Mouse (Mus musculus) midbrain, embryonic 13.5 days (tissue): ENCODE results near the gene Gng3. TPM values are rescaled to one million over a fixed set of nuclear protein-coding genes. Genes with fewer than 3 reads are reported as not detected.
"Not testable (repeated sequence)": the region's sequence is repeated elsewhere in the genome, so short reads cannot be mapped to it uniquely, and the experiment has no call there.

Experiments used
- ATAC-seq: fragments of 200-750 bp; cut with Nextera tagmentation; 2 replicates; pipeline ENCODE4 v1.8.0; 2017; ENCODE audit warnings: mild to moderate bottlenecking, moderate TSS enrichment, moderate library complexity
- H3K27ac ChIP-seq: fragments of 300-500 bp; sonication (generic); 2 replicates; pipeline ENCODE4 v1.5.1; 2015; ENCODE audit warnings: inconsistent platforms, mild to moderate bottlenecking, moderate library complexity
- H3K27me3 ChIP-seq: fragments of 300-500 bp; sonication (generic); 2 replicates; pipeline ENCODE4 v1.6.1; 2015; ENCODE audit warnings: mild to moderate bottlenecking, inconsistent platforms
- H3K36me3 ChIP-seq: fragments of 300-500 bp; sonication (generic); 2 replicates; pipeline ENCODE4 v1.6.1; 2015; ENCODE audit warnings: mild to moderate bottlenecking, inconsistent platforms
- H3K4me1 ChIP-seq: fragments of 300-500 bp; sonication (generic); replicated peaks from 2 replicates; pipeline ENCODE4 v1.6.1; 2015; ENCODE audit warnings: inconsistent platforms
- H3K4me2 ChIP-seq: fragments of 300-500 bp; sonication (generic); replicated peaks from 2 replicates; pipeline ENCODE4 v1.6.1; 2015; ENCODE audit warnings: moderate library complexity, mild to moderate bottlenecking, inconsistent platforms
- H3K4me3 ChIP-seq: fragments of 300-500 bp; sonication (generic); replicated peaks from 2 replicates; pipeline ENCODE4 v1.5.1; 2015; ENCODE audit warnings: mild to moderate bottlenecking, inconsistent platforms
- H3K9ac ChIP-seq: fragments of 300-500 bp; sonication (generic); replicated peaks from 2 replicates; pipeline ENCODE4 v1.6.1; 2015; ENCODE audit warnings: mild to moderate bottlenecking, inconsistent platforms
- H3K9me3 ChIP-seq: fragments of 300-500 bp; sonication (generic); 2 replicates; pipeline ENCODE4 v1.6.1; 2016; ENCODE audit warnings: mild to moderate bottlenecking, inconsistent platforms
- WGBS: fragments of 180-500 bp; shearing (Covaris S2); methylation state at CpG from one replicate; pipeline ENCODE4 v1.1.7; 2015; 5-methylcytosine and 5-hydroxymethylcytosine counted together
- polyA plus RNA-seq: library from polyadenylated mRNA; unstranded; fragments of >200 nt; fragmentation: Nextera tagmentation; extraction: Ambion mirVana; gene quantifications from 2 replicates; pipeline ENCODE4 v1.2.1, GENCODE M21; 2015

The Gng3 gene
- polyA plus RNA-seq, 1 experiment from 2014 or later, result 310 TPM

- Histone ChIP-seq H3K36me3 (peaks cover 25% of the 10 kb centered on the region), H3K4me2 (peak overlapping the region; percentile 77), H3K27me3 (no peaks in the 10 kb centered on the region), H3K9me3 (no peaks in the 10 kb centered on the region), H3K4me3 (peak overlapping the region; percentile 79), H3K27ac (peak overlapping the region; percentile 98), H3K9ac (peak overlapping the region; percentile 93), H3K4me1 (peaks cover 41% of the 10 kb centered on the region)
- WGBS, result 10% methylated on average over 29 of the region's 29 CpGs
- peak; percentile 31 for ATAC-seq
Observed at GRCm38 (mm10) chr19:8839908-8840791, 1.2 kb upstream of the Gng3 start.

DNA sequence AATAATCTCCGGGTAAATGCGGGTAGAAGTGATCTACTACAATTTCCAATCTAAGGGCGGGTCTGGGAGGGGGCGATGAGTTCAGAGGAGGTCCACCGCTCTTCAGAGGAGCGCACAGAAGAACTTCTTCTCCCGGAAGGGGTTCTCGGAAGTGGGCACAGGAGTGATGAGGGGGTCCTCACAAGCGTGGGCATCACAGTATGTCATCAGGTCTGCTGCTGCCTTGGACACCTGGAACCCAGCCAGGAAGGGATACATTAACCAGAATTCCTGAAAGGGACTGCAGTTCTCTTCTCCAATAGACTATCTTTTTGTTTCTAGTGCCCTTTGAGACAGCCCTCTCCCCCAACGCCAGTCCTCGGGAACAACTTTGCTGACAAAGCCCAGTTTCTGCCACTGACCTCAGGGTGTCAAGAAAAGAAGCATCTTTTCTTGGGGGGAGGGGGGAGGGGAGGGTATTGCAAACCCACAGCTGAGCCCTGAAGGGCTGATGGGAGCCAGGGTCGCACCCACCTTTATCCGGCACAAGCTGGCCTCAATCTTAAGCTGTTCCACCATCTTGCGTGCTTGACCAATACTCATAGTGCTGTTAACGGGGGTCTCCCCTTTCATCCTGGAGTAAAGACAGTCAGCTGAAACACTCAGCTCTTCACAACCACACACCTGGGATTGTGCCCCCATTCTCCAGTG lies 808 bp downstream of the Gng3 start:
- WGBS, result 13% methylated on average over 15 of the region's 15 CpGs
- peak overlapping the region; percentile 93 for H3K9ac ChIP-seq
- H3K4me1 ChIP-seq, result peaks cover 41% of the 10 kb centered on the region
- peak overlapping the region; percentile 98 for H3K27ac ChIP-seq
- no peaks in the 10 kb centered on the region for H3K9me3 ChIP-seq
- peaks cover 43% of the 10 kb centered on the region for H3K36me3 ChIP-seq
- H3K4me2 ChIP-seq, result peak overlapping the region; percentile 77
- 0 out of 2 replicates have a peak, but pooled peaks have one; percentile 2 for ATAC-seq
- peak overlapping the region; percentile 79 for H3K4me3 ChIP-seq
- no peaks in the 10 kb centered on the region for H3K27me3 ChIP-seq

- Histone ChIP-seq H3K9me3 (no peaks in the 10 kb centered on the region), H3K4me3 (peak within 1 kb of the TSS; percentile 79), H3K27me3 (no peaks in the 10 kb centered on the region), H3K36me3 (peaks cover 44% of the 10 kb centered on the region), H3K9ac (peak within 1 kb of the TSS; percentile 93), H3K4me2 (peak within 1 kb of the TSS; percentile 77), H3K27ac (peak within 1 kb of the TSS; percentile 98), H3K4me1 (peaks cover 41% of the 10 kb centered on the region)
- peak; percentile 67 for ATAC-seq
- under 1% methylated on average over 38 of the region's 38 CpGs for WGBS
Observed at GRCm38 (mm10) chr19:8837251-8837791, 1.7 kb downstream of the Gng3 start, which contains the start of gene Bscl2. Gene Bscl2, plus strand, starts transcription at chr19:8837467.

DNA sequence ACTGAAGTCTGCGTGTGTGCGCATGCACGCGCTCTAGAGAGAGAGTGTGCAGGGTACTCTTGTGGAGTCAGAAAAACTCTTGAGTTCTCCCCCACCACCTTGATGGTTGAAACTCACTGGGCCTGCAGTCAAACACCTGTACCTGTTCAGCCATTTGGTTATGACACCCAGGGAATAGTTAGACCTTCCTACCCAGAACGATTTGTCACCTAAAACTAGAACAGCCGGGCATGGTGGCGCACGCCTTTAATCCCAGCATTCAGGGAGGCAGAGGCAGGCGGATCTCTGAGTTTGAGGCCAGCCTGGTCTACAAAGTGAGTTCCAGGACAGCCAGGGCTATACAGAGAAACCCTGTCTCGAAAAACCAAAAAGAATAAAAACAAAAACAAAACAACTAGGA lies 2.7 kb downstream of the Gng3 start:
- H3K9ac ChIP-seq, ATAC-seq, H3K4me3 ChIP-seq, H3K9me3 ChIP-seq, H3K27me3 ChIP-seq: not testable (repeated sequence)
- H3K27ac ChIP-seq, result peak overlapping the region; percentile 98
- peaks cover 35% of the 10 kb centered on the region for H3K4me1 ChIP-seq
- 97% methylated on average over 10 of the region's 10 CpGs for WGBS
- H3K36me3 ChIP-seq, result peaks cover 47% of the 10 kb centered on the region
- peak overlapping the region; percentile 77; the same call in 1 of the 2 replicates for H3K4me2 ChIP-seq

DNA sequence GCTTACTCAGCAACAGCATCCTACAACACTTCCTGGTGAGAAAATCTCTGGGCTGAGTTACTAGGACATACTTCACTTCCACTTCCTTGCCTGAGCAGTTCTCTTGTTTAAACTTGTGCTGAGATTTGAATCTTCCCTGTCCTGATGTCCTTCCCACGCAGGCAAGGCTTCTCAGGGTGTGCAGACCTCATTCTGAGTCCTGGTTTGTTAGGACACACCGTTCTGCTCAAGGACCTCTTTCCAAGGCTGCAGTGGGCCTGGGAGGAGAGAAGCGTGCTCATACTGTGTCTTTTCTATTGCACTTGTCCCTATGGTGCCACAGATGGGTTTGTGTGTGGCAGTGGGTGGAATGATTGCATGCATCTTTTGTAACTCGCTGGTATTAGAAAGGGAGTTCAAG lies 6.0 kb downstream of the Gng3 start:
- no peaks in the 10 kb centered on the region for H3K9me3 ChIP-seq
- H3K9ac ChIP-seq, result no peak overlapping the region
- H3K4me2 ChIP-seq, result no peak overlapping the region
- peaks cover 77% of the 10 kb centered on the region for H3K36me3 ChIP-seq
- H3K4me3 ChIP-seq, result no peak overlapping the region
- peaks cover 6% of the 10 kb centered on the region for H3K4me1 ChIP-seq
- WGBS, result 92% methylated on average over 4 of the region's 4 CpGs
- no peak for ATAC-seq
- H3K27me3 ChIP-seq, result no peaks in the 10 kb centered on the region
- no peak overlapping the region for H3K27ac ChIP-seq

DNA sequence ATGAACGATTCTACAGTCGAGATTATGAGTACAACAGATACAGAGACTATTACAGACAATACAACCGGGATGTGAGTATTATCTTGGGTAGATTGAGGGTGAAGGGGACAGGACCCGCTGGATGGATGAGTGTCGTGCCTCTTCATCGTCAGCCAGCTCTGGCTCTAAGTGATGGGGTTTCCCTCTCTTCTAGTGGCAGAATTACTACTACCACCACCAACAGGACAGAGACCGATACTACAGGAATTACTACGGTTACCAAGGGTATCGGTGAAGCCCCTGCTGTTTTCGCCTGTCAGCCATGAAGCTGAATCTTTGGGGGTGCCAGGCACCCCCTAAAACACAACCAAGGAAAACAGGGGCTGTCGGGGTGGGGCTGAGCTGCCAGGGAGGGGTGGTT lies 7.7 kb downstream of the Gng3 start:
- no peak for ATAC-seq
- peaks cover 94% of the 10 kb centered on the region for H3K36me3 ChIP-seq
- no peak overlapping the region for H3K27ac ChIP-seq
- H3K9ac ChIP-seq, result no peak overlapping the region
- no peak overlapping the region for H3K4me2 ChIP-seq
- H3K4me1 ChIP-seq, result no peaks in the 10 kb centered on the region
- WGBS, result 84% methylated on average over 11 of the region's 11 CpGs
- no peak overlapping the region for H3K4me3 ChIP-seq
- no peaks in the 10 kb centered on the region for H3K9me3 ChIP-seq
- no peaks in the 10 kb centered on the region for H3K27me3 ChIP-seq

DNA sequence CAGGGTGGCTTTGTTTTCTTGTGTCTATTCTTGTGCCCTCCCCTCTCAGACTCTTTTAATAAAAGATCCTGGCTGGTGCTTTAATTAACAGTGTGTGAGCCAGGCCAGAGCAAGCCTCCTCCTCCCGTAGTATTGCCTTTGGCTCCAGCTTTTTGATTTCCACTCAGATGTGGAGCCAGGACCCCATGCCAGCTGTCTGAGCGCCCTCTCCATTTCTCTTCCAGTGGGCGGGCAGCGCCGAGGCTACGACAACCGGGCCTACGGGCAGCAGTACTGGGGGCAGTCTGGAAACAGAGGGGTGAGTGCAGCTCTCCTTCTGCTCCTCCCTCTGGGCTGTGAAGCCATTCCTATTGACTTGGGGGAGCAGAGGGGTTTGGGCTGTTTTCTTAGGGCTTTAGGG lies 8.3 kb downstream of the Gng3 start:
- Histone ChIP-seq H3K27me3 (no peaks in the 10 kb centered on the region), H3K27ac (no peak overlapping the region), H3K9me3 (no peaks in the 10 kb centered on the region), H3K36me3 (peaks cover 98% of the 10 kb centered on the region), H3K4me1 (no peaks in the 10 kb centered on the region), H3K9ac (no peak overlapping the region), H3K4me2 (no peak overlapping the region), H3K4me3 (no peak overlapping the region)
- WGBS, result 91% methylated on average over 8 of the region's 8 CpGs
- ATAC-seq, result no peak

- H3K4me1 ChIP-seq, result no peaks in the 10 kb centered on the region
- WGBS, result 92% methylated on average over 8 of the region's 8 CpGs
- H3K4me3 ChIP-seq, result no peak within 1 kb of the TSS
- H3K36me3 ChIP-seq, result peaks cover 98% of the 10 kb centered on the region
- H3K9ac ChIP-seq, result no peak within 1 kb of the TSS
- H3K27ac ChIP-seq, result no peak within 1 kb of the TSS
- no peaks in the 10 kb centered on the region for H3K27me3 ChIP-seq
- no peaks in the 10 kb centered on the region for H3K9me3 ChIP-seq
- H3K4me2 ChIP-seq, result no peak within 1 kb of the TSS
- ATAC-seq, result no peak
Observed at GRCm38 (mm10) chr19:8829660-8830059, 9.3 kb downstream of the Gng3 start, which contains the start of gene AC129217.1. Gene AC129217.1, plus strand, starts transcription at chr19:8829773.

GRCm38 (mm10) chr19:8822696-8823095 lies 16.3 kb downstream of the Gng3 start:
- WGBS, result 63% methylated on average over 8 of the region's 8 CpGs
- H3K27me3 ChIP-seq, result no peaks in the 10 kb centered on the region
- peak overlapping the region; percentile 93 for H3K9ac ChIP-seq
- ATAC-seq, result no peak
- H3K4me3 ChIP-seq, result peak overlapping the region; percentile 81
- H3K4me1 ChIP-seq, result peaks cover 36% of the 10 kb centered on the region
- no peaks in the 10 kb centered on the region for H3K9me3 ChIP-seq
- H3K27ac ChIP-seq, result no peak overlapping the region
- peak overlapping the region; percentile 98 for H3K4me2 ChIP-seq
- H3K36me3 ChIP-seq, result peaks cover 49% of the 10 kb centered on the region

GRCm38 (mm10) chr19:8821146-8821545 lies 17.8 kb downstream of the Gng3 start:
- ATAC-seq, result no peak
- H3K4me2 ChIP-seq, result peak overlapping the region; percentile 98
- peak overlapping the region; percentile 93 for H3K9ac ChIP-seq
- H3K36me3 ChIP-seq, result peaks cover 34% of the 10 kb centered on the region
- H3K4me1 ChIP-seq, result peaks cover 52% of the 10 kb centered on the region
- peak overlapping the region; percentile 96 for H3K27ac ChIP-seq
- no peaks in the 10 kb centered on the region for H3K27me3 ChIP-seq
- no peaks in the 10 kb centered on the region for H3K9me3 ChIP-seq
- peak overlapping the region; percentile 81 for H3K4me3 ChIP-seq
- WGBS, result 4% methylated on average over 7 of the region's 7 CpGs

DNA sequence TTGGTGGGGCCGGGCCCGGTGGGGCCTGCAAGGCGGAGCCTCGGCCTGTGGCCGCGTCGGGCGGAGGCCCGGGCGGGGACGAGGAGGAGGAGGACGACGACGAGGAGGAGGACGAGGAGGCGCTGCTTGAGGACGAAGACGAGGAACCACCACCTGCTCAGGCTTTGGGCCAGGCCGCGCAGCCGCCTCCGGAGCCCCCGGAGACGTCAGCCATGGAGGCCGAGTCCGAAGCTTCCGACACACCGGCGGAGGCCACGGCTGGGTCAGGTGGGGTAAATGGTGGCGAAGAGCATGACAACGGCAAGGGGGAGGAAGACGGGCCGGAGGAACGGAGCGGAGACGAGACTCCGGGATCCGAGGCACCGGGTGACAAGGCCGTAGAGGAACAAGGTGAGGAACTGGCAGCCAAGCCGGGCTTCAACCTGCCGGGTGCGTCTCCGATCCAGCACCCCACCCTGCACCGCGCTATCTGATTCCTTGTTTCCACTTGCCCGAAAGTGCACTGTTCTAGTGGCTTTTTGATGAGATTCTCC lies 18.5 kb downstream of the Gng3 start:
- H3K4me3 ChIP-seq, result peak overlapping the region; percentile 81
- peak overlapping the region; percentile 96 for H3K27ac ChIP-seq
- H3K9ac ChIP-seq, result peak overlapping the region; percentile 93
- no peak; the same call in 1 of the 2 replicates for ATAC-seq
- under 1% methylated on average over 48 of the region's 48 CpGs for WGBS
- peaks cover 58% of the 10 kb centered on the region for H3K4me1 ChIP-seq
- peak overlapping the region; percentile 98 for H3K4me2 ChIP-seq
- H3K27me3 ChIP-seq, result no peaks in the 10 kb centered on the region
- no peaks in the 10 kb centered on the region for H3K9me3 ChIP-seq
- H3K36me3 ChIP-seq, result peaks cover 33% of the 10 kb centered on the region
